19 mouse cellular contexts compared by ENCODE assay signal in genomic region chr11:114129270-114129669, GRCm38 (mm10).
A peak's percentile ranks its signal among the peaks of the same experiment; 100 is the strongest.
DNase-seq lines count a peak whose midpoint lies in the region; ATAC-seq lines count a peak whose summit lies in the region.
"Had no signal": no experiment of that assay in that cellular context is flagged by ENCODE, and none has a peak within 500 bp of the region (broad histone marks: within the 10 kb centered on the region; RNA-seq: fewer than 3 reads in every experiment).

No protein-coding gene starts in this region.

- H3K4me1 ChIP-seq in hindbrain, embryonic 13.5 days (replicated peaks) = peaks cover 23% of the 10 kb centered on the region
- H3K4me1 ChIP-seq in hindbrain, embryonic 16.5 days (ENCODE audit: control insufficient read depth, insufficient read depth, low read depth, low read length) = peaks cover 2% of the 10 kb centered on the region; the same call in 1 of the 2 replicates
- peaks cover 34% of the 10 kb centered on the region for H3K4me1 ChIP-seq in embryonic facial prominence, embryonic 10.5 days

- 0 out of 2 replicates have a peak overlapping the region, but pooled peaks have one; percentile 35 for H3K27ac ChIP-seq in hindbrain, embryonic 13.5 days
- H3K27ac ChIP-seq in hindbrain, embryonic 16.5 days (ENCODE audit: low read depth, low read length) = no peak overlapping the region
- H3K27ac ChIP-seq in embryonic facial prominence, embryonic 10.5 days (replicated peaks) = no peak overlapping the region
- H3K27ac ChIP-seq: embryonic facial prominence, embryonic 13.5 days; forebrain, embryonic 12.5 days; heart, embryonic 10.5 days; hindbrain, embryonic 15.5 days had no signal

- H3K4me3 ChIP-seq in hindbrain, embryonic 13.5 days = no peak overlapping the region
- H3K4me3 ChIP-seq in hindbrain, embryonic 16.5 days (ENCODE audit: low read length) = no peak overlapping the region
- H3K4me3 ChIP-seq in embryonic facial prominence, embryonic 10.5 days = no peak overlapping the region
- H3K4me3 ChIP-seq: embryonic facial prominence, embryonic 13.5 days; forebrain, embryonic 12.5 days; heart, embryonic 10.5 days; hindbrain, embryonic 15.5 days had no signal

- 44% methylated on average over 8 of the region's 8 CpGs for WGBS in hindbrain, embryonic 13.5 days
- WGBS in hindbrain, embryonic 16.5 days = 41% methylated on average over 8 of the region's 8 CpGs
- 49% methylated on average over 8 of the region's 8 CpGs for WGBS in embryonic facial prominence, embryonic 10.5 days

- ATAC-seq in hindbrain, embryonic 13.5 days (ENCODE audit: low FRiP score) = no peak
- no peak for ATAC-seq in hindbrain, embryonic 16.5 days
- ATAC-seq: forebrain, embryonic 16.5 days; inflammation-experienced regulatory T-cells, adult 6 months; intestine, postnatal 0 days had no signal

- no peak overlapping the region for H3K9ac ChIP-seq in hindbrain, embryonic 13.5 days
- no peak overlapping the region for H3K9ac ChIP-seq in hindbrain, embryonic 16.5 days (ENCODE audit: low read depth, low read length)
- H3K9ac ChIP-seq: embryonic facial prominence, embryonic 13.5 days; forebrain, embryonic 12.5 days; hindbrain, embryonic 15.5 days had no signal

- H3K36me3 ChIP-seq in hindbrain, embryonic 13.5 days = no peaks in the 10 kb centered on the region
- H3K36me3 ChIP-seq in hindbrain, embryonic 16.5 days (ENCODE audit: control insufficient read depth, insufficient read depth, low read length) = no peaks in the 10 kb centered on the region
- H3K36me3 ChIP-seq in embryonic facial prominence, embryonic 10.5 days (replicated peaks) = no peaks in the 10 kb centered on the region
- H3K36me3 ChIP-seq: embryonic facial prominence, embryonic 13.5 days; forebrain, embryonic 12.5 days; heart, embryonic 10.5 days; hindbrain, embryonic 15.5 days had no signal

- DNase-seq in R1 (ENCODE audit: low read depth, low spot score) = peak; percentile 57
- DNase-seq in embryonic facial prominence, embryonic 10.5 days (ENCODE audit: low spot score) = peak; percentile 26
- no peak for DNase-seq in lung, postnatal 25 days (ENCODE audit: low spot score)
- no peak for DNase-seq in urinary bladder, adult 18-20 months (ENCODE audit: low spot score in 2 of 2)
- DNase-seq: adrenal gland, adult 2 months; adrenal gland, postnatal 25 days; gastrocnemius, postnatal 10 days; heart, adult 18-20 months; heart, postnatal 10 days; heart, postnatal 4 days had no signal

- no peak overlapping the region for H3K4me2 ChIP-seq in hindbrain, embryonic 13.5 days
- H3K4me2 ChIP-seq in hindbrain, embryonic 16.5 days (ENCODE audit: low read length) = no peak overlapping the region
- H3K4me2 ChIP-seq: embryonic facial prominence, embryonic 13.5 days; forebrain, embryonic 12.5 days; hindbrain, embryonic 15.5 days had no signal

- no peaks in the 10 kb centered on the region for H3K27me3 ChIP-seq in hindbrain, embryonic 13.5 days
- H3K27me3 ChIP-seq in hindbrain, embryonic 16.5 days (replicated peaks; ENCODE audit: control insufficient read depth, insufficient read depth, low read length) = no peaks in the 10 kb centered on the region
- H3K27me3 ChIP-seq in embryonic facial prominence, embryonic 10.5 days (replicated peaks; ENCODE audit: low read depth, poor library complexity, severe bottlenecking) = peaks cover 5% of the 10 kb centered on the region
- H3K27me3 ChIP-seq: forebrain, embryonic 12.5 days; hindbrain, embryonic 15.5 days had no signal

- no peaks in the 10 kb centered on the region for H3K9me3 ChIP-seq in hindbrain, embryonic 13.5 days
- H3K9me3 ChIP-seq in hindbrain, embryonic 16.5 days (ENCODE audit: control insufficient read depth, low read length) = no peaks in the 10 kb centered on the region
- no peaks in the 10 kb centered on the region for H3K9me3 ChIP-seq in embryonic facial prominence, embryonic 10.5 days
- H3K9me3 ChIP-seq: embryonic facial prominence, embryonic 13.5 days; forebrain, embryonic 12.5 days; heart, embryonic 10.5 days; hindbrain, embryonic 15.5 days had no signal

Comparison
In these comparisons a context has a peak if more than half of its experiments do, and no peak if none do; other contexts are left out.
1. DNase-seq: peak in R1 (single experiment) and embryonic facial prominence, embryonic 10.5 days (single experiment); none in lung, postnatal 25 days (single experiment) and urinary bladder, adult 18-20 months (0 of 2).